Mouse (Mus musculus): ENCODE measurements around the gene Det1.

DNA sequence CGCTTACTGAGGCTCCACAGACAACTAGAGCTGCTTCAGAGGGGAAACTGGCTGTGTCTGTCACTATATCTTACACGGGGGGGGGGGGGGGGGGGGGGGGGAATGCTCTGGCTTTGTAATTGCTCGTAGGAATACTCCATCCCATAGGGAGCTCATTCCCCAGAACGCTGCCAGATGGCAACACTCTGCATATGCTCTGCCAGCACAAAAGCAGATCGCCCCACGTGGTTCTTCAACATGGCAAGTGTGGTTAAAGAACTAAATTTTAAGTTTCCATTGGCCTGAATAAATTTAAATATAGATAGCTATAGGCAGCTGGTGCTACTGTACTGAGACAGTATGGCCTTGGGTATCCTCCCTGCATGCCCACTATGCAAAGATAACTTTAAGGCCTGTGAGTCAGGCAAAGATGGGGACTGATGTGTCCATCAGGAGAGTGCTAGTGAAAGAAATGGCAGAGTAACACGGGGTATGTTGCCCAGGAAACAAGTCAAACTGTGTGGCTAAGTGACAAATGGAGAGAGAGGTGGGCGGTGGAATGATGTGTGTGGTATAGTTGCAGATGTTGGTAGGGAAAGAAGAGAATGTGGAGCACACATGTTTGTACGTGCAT is 49.1 kb downstream of the Det1 start:
- no peak for TF ChIP-seq GATA1 (IDR thresholded peaks at IDR 0.05; ENCODE audit: low read length)
- no peak for TF ChIP-seq TAL1 (IDR thresholded peaks at IDR 0.05; ENCODE audit: low read length)

All from erythroblast, embryonic 14.5 days (primary cell).